Mouse (Mus musculus) limb, embryonic 14.5 days (tissue): ENCODE measurements around the gene Plekha4. TPM values are rescaled to one million over a fixed set of nuclear protein-coding genes. Genes with fewer than 3 reads are reported as not detected.

Experiments used
- ATAC-seq: fragments of 200-750 bp; cut with Nextera tagmentation; 2 replicates; pipeline ENCODE4 v1.8.0; 2017; ENCODE audit warnings: low read depth, moderate number of reproducible peaks, moderate TSS enrichment; ENCODE audit not compliant: low FRiP score
- DNase-seq: peaks from one replicate; pipeline ENCODE4 v3.0.0-alpha.2; 2015; ENCODE audit warnings: low spot score
- H3K27ac ChIP-seq: fragments of 300-500 bp; sonication (generic); replicated peaks from 2 replicates; pipeline ENCODE4 v1.5.1; 2014; ENCODE audit warnings: low read depth, mild to moderate bottlenecking, low read length, moderate library complexity, mixed read lengths
- H3K27me3 ChIP-seq: fragments of 300-500 bp; sonication (generic); 2 replicates; pipeline ENCODE4 v1.6.1; 2014; ENCODE audit warnings: low read length, mixed read lengths; ENCODE audit not compliant: control insufficient read depth, insufficient read depth
- H3K36me3 ChIP-seq: fragments of 300-500 bp; sonication (generic); 2 replicates; pipeline ENCODE4 v1.6.1; 2014; ENCODE audit warnings: mild to moderate bottlenecking, low read length, moderate library complexity, mixed read lengths; ENCODE audit not compliant: control insufficient read depth, insufficient read depth
- H3K4me1 ChIP-seq: fragments of 300-500 bp; sonication (generic); 2 replicates; pipeline ENCODE4 v1.6.1; 2014; ENCODE audit warnings: antibody characterized with exemption, low read length, mixed read lengths; ENCODE audit not compliant: control insufficient read depth, insufficient read depth
- H3K4me2 ChIP-seq: fragments of 300-500 bp; sonication (generic); replicated peaks from 2 replicates; pipeline ENCODE4 v1.6.1; 2014; ENCODE audit warnings: low read depth, mild to moderate bottlenecking, low read length, moderate library complexity; ENCODE audit not compliant: severe bottlenecking
- H3K4me3 ChIP-seq: fragments of 300-500 bp; sonication (generic); replicated peaks from 2 replicates; pipeline ENCODE4 v1.5.1; 2014; ENCODE audit warnings: low read length
- H3K9ac ChIP-seq: fragments of 300-500 bp; sonication (generic); 2 replicates; pipeline ENCODE4 v1.6.1; 2014; ENCODE audit warnings: mild to moderate bottlenecking, low read depth, low read length, moderate library complexity; ENCODE audit not compliant: severe bottlenecking
- H3K9me3 ChIP-seq: fragments of 300-500 bp; sonication (generic); 2 replicates; pipeline ENCODE4 v1.6.1; 2016; ENCODE audit warnings: low read length; ENCODE audit not compliant: control insufficient read depth
- POLR2A ChIP-seq: fragments of 200-500 bp; IDR thresholded peaks from 2 replicates; pipeline ENCODE4 v1.8.0; 2012; ENCODE audit warnings: inconsistent platforms, mild to moderate bottlenecking, moderate library complexity, borderline replicate concordance; ENCODE audit not compliant: insufficient read depth, insufficient read length; ENCODE audit errors: extremely low read depth
- WGBS: fragments of 180-500 bp; shearing (Covaris S2); extraction: QIAGEN DNeasy Blood & Tissue Kit; methylation state at CpG from one replicate; pipeline ENCODE4 v1.1.7; 2014; 5-methylcytosine and 5-hydroxymethylcytosine counted together
- polyA plus RNA-seq, 2 experiments: library from polyadenylated mRNA; depleted of rRNA in 1 of 2; stranded (reverse) in 1 of 2; unstranded in 1 of 2; fragments of >200 nt; fragmentation: Nextera tagmentation in 1 of 2; extraction: Ambion mirVana in 1 of 2; gene quantifications; 2 replicates each; pipeline versions ENCODE4 v1.2.1 to v1.2.3; 2012 to 2014

Gene Plekha4
- polyA plus RNA-seq, 2 experiments: 4.6 to 13.1 TPM

DNA sequence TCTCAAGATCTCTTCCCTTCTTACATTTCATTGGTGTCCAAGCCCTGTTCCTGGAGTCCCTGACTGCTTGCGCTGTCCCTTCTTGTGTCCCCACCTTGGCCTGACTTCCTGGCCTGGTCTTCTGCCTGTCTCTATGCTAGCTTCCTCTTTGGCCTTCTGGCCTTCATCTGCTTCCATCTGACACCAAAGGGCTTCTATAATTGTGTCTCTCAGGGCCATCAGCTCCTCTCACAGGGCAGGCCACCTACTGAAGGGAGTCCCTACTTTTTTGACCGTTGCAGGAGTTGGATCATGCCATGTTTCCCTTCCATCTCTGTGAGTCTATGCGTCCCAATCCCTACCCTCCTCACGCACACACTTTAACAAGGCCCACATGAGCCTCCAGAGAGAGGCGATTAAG, 63.8 kb downstream of the Plekha4 start:
- H3K4me3 ChIP-seq: no peak overlapping the region
- no peak overlapping the region for H3K9ac ChIP-seq
- H3K27ac ChIP-seq: no peak overlapping the region
- H3K36me3 ChIP-seq: peaks cover 23% of the 10 kb centered on the region
- no peak for TF ChIP-seq POLR2A
- no peaks in the 10 kb centered on the region for H3K27me3 ChIP-seq
- ATAC-seq (no peak), DNase-seq (no peak)
- H3K4me1 ChIP-seq: no peaks in the 10 kb centered on the region
- no peaks in the 10 kb centered on the region for H3K9me3 ChIP-seq
- 86% methylated on average over 5 of the region's 5 CpGs for WGBS
- H3K4me2 ChIP-seq: no peak overlapping the region

DNA sequence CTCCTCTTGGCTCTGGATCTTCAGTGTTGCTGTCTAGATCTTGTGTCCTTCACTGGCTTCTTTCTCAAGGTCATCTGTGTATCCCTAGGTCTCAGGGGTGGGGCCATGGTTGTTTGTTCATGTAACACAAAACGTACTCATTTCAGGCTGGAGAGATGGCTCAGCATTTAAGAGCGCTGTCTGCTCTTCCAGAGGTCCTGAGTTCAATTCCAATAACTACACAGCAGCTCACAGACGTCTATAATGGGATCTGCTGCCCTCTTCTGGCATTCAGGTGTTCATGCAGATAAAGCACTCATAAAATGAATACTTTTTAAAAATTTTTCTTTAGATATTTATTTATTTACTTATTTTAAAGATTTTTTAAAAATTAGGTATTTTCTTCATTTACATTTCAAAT, 64.7 kb downstream of the Plekha4 start:
- DNase-seq: no peak
- ATAC-seq: no peak
- Histone ChIP-seq H3K9me3 (no peaks in the 10 kb centered on the region), H3K4me2 (no peak overlapping the region), H3K4me3 (no peak overlapping the region), H3K4me1 (no peaks in the 10 kb centered on the region), H3K27me3 (no peaks in the 10 kb centered on the region), H3K36me3 (peaks cover 13% of the 10 kb centered on the region), H3K27ac (no peak overlapping the region), H3K9ac (no peak overlapping the region)
- TF ChIP-seq POLR2A: no peak
- 59% methylated on average over 3 of the region's 3 CpGs for WGBS

DNA sequence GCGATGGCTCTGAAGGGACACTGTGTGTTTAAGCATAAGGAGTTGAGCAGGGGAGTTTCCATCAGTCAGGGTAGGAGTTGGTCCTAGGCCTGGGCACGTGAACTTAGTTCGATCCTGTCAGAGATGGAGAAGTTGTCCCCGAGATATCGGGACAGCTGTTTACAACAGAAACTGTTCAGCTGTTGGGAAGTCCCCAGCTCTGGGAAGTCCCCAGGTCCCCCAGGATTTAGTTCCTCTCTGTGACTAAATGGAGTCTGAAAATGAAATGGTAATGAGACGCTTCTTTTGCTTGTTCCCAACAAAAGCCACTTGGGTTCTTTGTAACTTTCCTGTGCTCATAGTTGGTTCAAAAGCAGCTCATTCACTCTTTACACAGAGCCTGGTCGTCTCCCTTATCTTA, 65.8 kb downstream of the Plekha4 start:
- H3K4me3 ChIP-seq: no peak overlapping the region
- no peak overlapping the region for H3K9ac ChIP-seq
- no peak for DNase-seq
- WGBS: 78% methylated on average over 7 of the region's 7 CpGs
- no peak for TF ChIP-seq POLR2A
- no peak overlapping the region for H3K4me2 ChIP-seq
- ATAC-seq: no peak
- peaks cover 10% of the 10 kb centered on the region for H3K36me3 ChIP-seq
- H3K27me3 ChIP-seq: no peaks in the 10 kb centered on the region
- H3K4me1 ChIP-seq: no peaks in the 10 kb centered on the region
- H3K9me3 ChIP-seq: no peaks in the 10 kb centered on the region
- no peak overlapping the region for H3K27ac ChIP-seq

DNA sequence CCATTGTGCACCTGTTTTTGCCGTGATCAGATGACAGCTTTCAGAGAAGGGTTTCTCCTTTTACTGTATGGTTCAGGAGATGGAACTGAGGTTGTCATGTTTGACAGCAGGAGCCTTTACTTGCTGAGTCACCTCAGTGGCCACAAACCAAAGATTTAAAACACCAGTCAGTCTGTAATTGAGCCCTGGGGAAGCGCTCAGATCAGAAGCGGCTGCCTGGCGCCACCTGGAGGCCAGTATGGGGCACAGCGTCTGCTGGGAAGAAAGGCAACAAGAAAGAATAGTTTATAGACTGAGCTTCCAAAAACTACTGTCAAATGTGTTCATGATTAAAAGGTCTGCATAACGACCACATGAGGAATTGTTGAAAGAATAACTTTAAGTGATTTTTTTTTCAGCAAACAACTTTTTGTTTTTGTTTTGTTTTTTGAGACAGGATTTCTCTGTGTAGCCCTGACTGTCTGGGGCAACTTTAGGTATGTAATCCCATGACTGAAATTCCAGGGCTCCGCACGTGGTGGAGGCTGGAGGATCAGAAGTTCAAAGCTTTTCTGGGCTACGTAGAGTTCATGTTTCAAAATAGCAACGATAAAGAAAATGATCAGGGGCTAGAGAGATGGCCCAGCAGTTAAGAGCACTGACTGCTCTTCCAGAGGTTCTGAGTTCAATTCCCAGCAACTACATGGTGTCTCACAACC, 67.1 kb downstream of the Plekha4 start:
- H3K36me3 ChIP-seq: peaks cover under 1% of the 10 kb centered on the region; the same call in 1 of the 2 replicates
- no peak overlapping the region for H3K27ac ChIP-seq
- ATAC-seq: no peak
- H3K4me3 ChIP-seq: no peak overlapping the region
- peak; percentile 34 for DNase-seq
- 18% methylated on average over 10 of the region's 10 CpGs for WGBS
- H3K4me2 ChIP-seq: no peak overlapping the region
- no peaks in the 10 kb centered on the region for H3K4me1 ChIP-seq
- no peaks in the 10 kb centered on the region for H3K27me3 ChIP-seq
- no peak overlapping the region for H3K9ac ChIP-seq
- H3K9me3 ChIP-seq: no peaks in the 10 kb centered on the region
- TF ChIP-seq POLR2A: no peak

GRCm38 (mm10) chr7:45595176-45595575, 69.0 kb downstream of the Plekha4 start:
- Histone ChIP-seq H3K9me3 (no peaks in the 10 kb centered on the region), H3K36me3 (no peaks in the 10 kb centered on the region), H3K4me3 (no peak overlapping the region), H3K9ac (no peak overlapping the region), H3K4me1 (peaks cover 3% of the 10 kb centered on the region; the same call in 1 of the 2 replicates), H3K27me3 (no peaks in the 10 kb centered on the region), H3K4me2 (no peak overlapping the region), H3K27ac (no peak overlapping the region)
- no peak for TF ChIP-seq POLR2A
- DNase-seq (no peak), ATAC-seq (no peak)
- WGBS: 63% methylated on average over 4 of the region's 4 CpGs
